ENCODE assay signal across 30 mouse cellular contexts in the genomic region with DNA sequence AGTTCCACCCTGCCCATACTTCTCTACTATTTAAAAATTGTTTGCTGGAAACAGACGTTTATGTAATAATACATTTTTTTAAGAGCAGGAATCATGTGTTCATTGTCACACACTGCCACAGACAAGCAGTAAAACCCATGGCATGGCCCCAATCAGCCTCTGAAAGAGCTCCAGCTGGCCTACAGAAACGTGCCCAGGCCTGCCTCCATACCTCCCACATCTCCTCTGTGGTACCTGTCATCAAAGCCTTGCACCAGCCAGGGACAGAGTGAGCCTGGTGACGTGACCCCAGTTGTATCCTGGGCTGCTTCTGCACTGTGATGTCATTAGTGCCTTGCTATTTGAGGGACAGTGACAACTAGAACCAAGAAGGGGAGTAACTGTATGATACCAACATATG. TPM values are rescaled to one million over a fixed set of nuclear protein-coding genes. Genes with fewer than 3 reads are reported as not detected.
A peak's percentile ranks its signal among the peaks of the same experiment; 100 is the strongest.
DNase-seq lines count a peak whose midpoint lies in the region; ATAC-seq and TF ChIP-seq lines count a peak whose summit lies in the region.
"Had no signal": no experiment of that assay in that cellular context is flagged by ENCODE, and none has a peak within 500 bp of the region (broad histone marks: within the 10 kb centered on the region; RNA-seq: fewer than 3 reads in every experiment).

No protein-coding gene starts in this region.

- no peak overlapping the region for H3K9ac ChIP-seq in stomach, embryonic 16.5 days (ENCODE audit: low read length)
- H3K9ac ChIP-seq: embryonic facial prominence, embryonic 12.5 days; liver, postnatal 0 days; midbrain, embryonic 15.5 days had no signal

- peak; percentile 2 for DNase-seq in gastrocnemius, postnatal 25 days
- no peak for DNase-seq in gastrocnemius, adult 8-10 months (ENCODE audit: low spot score in 2 of 2)
- no peak for DNase-seq in testis, postnatal 14 days (ENCODE audit: low spot score)
- peak; percentile 47 for DNase-seq in fat pad, adult 2 months (ENCODE audit: extremely low read depth, low read depth, low spot score)
- no peak for DNase-seq in kidney, adult 8-10 months
- DNase-seq in right cerebral cortex, postnatal 14 days = no peak
- DNase-seq: gastrocnemius, postnatal 36 days; heart, postnatal 10 days; kidney, adult 9 months; kidney, postnatal 25 days; liver, postnatal 0 days; lung, postnatal 10 days; spleen, adult 18-20 months; thymus, postnatal 36 days had no signal

- TF ChIP-seq POLR2A in testis, adult 2 months (IDR thresholded peaks at IDR 0.05; ENCODE audit: control insufficient read depth, low read depth, low read length) = no peak

- WGBS in stomach, embryonic 16.5 days = 44% methylated on average over 3 of the region's 3 CpGs

- TF ChIP-seq CTCF in testis, adult 2 months (IDR thresholded peaks at IDR 0.05; ENCODE audit: control insufficient read depth, insufficient read depth, insufficient replicate concordance, low read depth, low read length) = no peak

- H3K36me3 ChIP-seq in testis, adult 2 months (ENCODE audit: control insufficient read depth, insufficient read depth, low read length) = peaks cover 2% of the 10 kb centered on the region
- H3K36me3 ChIP-seq in stomach, embryonic 16.5 days (ENCODE audit: control insufficient read depth, insufficient read depth, low read length) = peaks cover 4% of the 10 kb centered on the region; the same call in 1 of the 2 replicates
- H3K36me3 ChIP-seq: midbrain, embryonic 15.5 days had no signal

- H3K4me2 ChIP-seq in stomach, embryonic 16.5 days (ENCODE audit: low read depth, low read length) = no peak overlapping the region
- H3K4me2 ChIP-seq: embryonic facial prominence, embryonic 12.5 days; midbrain, embryonic 15.5 days had no signal

- ATAC-seq in stomach, embryonic 16.5 days (ENCODE audit: insufficient read depth, low FRiP score) = peak; percentile 27; the same call in 1 of the 2 replicates
- ATAC-seq: forebrain, embryonic 14.5 days; liver, postnatal 0 days; midbrain, embryonic 15.5 days had no signal

- H3K27ac ChIP-seq in testis, adult 2 months (ENCODE audit: control insufficient read depth, insufficient read depth, low read depth, low read length) = no peak overlapping the region; the same call in 1 of the 2 replicates
- no peak overlapping the region for H3K27ac ChIP-seq in stomach, embryonic 16.5 days (ENCODE audit: low read length)
- H3K27ac ChIP-seq: embryonic facial prominence, embryonic 12.5 days; heart, embryonic 10.5 days; limb, embryonic 10.5 days; midbrain, embryonic 15.5 days had no signal

- no peaks in the 10 kb centered on the region for H3K27me3 ChIP-seq in testis, adult 2 months (ENCODE audit: control insufficient read depth, insufficient read depth, low read length)
- no peaks in the 10 kb centered on the region for H3K27me3 ChIP-seq in stomach, embryonic 16.5 days (ENCODE audit: control insufficient read depth, insufficient read depth, low read length)
- H3K27me3 ChIP-seq: embryonic facial prominence, embryonic 12.5 days; midbrain, embryonic 15.5 days had no signal

- no peaks in the 10 kb centered on the region for H3K9me3 ChIP-seq in stomach, embryonic 16.5 days (replicated peaks; ENCODE audit: control insufficient read depth, low read length)
- H3K9me3 ChIP-seq: embryonic facial prominence, embryonic 12.5 days; heart, embryonic 10.5 days; limb, embryonic 10.5 days; midbrain, embryonic 15.5 days had no signal

- no peaks in the 10 kb centered on the region for H3K4me1 ChIP-seq in testis, adult 2 months (ENCODE audit: control insufficient read depth, insufficient read depth, low read length)
- no peaks in the 10 kb centered on the region for H3K4me1 ChIP-seq in stomach, embryonic 16.5 days (ENCODE audit: control insufficient read depth, insufficient read depth, low read length)
- H3K4me1 ChIP-seq: embryonic facial prominence, embryonic 12.5 days; limb, embryonic 10.5 days; midbrain, embryonic 15.5 days had no signal

- H3K4me3 ChIP-seq in testis, adult 2 months (ENCODE audit: control insufficient read depth, low read depth, low read length) = peak overlapping the region; percentile 61
- no peak overlapping the region for H3K4me3 ChIP-seq in stomach, embryonic 16.5 days (replicated peaks; ENCODE audit: low read length)
- H3K4me3 ChIP-seq: embryonic facial prominence, embryonic 12.5 days; erythroblast, embryonic 14.5 days; heart, embryonic 10.5 days; limb, embryonic 10.5 days; midbrain, embryonic 15.5 days; myocyte had no signal

RNA-seq across cellular contexts. Expression of gene Rrbp1, which starts 28.2 kb away (rescaled TPM):
- total RNA-seq in gastrocnemius, postnatal 25 days (2021) = 10 to 100 TPM; 43.4 to 55.8 TPM
- total RNA-seq in gastrocnemius, adult 8-10 months (2022) = 10 to 100 TPM; 21.1 to 36.7 (median 29.5) TPM
- polyA plus RNA-seq in testis, adult 2 months (2012; rRNA removed) = 106 and 107 TPM in 2 replicates
- 94.1 and 115 TPM in 2 replicates for polyA plus RNA-seq in stomach, embryonic 16.5 days (2015; fragmentation: Nextera tagmentation; extraction: Ambion mirVana)

RNA-seq across cellular contexts. Expression of gene Banf2, which starts 50.0 kb away (rescaled TPM):
- total RNA-seq in gastrocnemius, postnatal 25 days (2021) = not detected
- total RNA-seq in gastrocnemius, adult 8-10 months (2022) = not detected
- polyA plus RNA-seq in testis, adult 2 months (2012; rRNA removed) = 212 and 222 TPM in 2 replicates
- not detected in 2 replicates for polyA plus RNA-seq in stomach, embryonic 16.5 days (2015; fragmentation: Nextera tagmentation; extraction: Ambion mirVana)
- total RNA-seq: adrenal gland, postnatal 4 days; ES-E14; gastrocnemius, postnatal 36 days; heart, postnatal 10 days; left cerebral cortex, adult 18-20 months; liver, adult 2 months; megakaryocyte progenitor cell, adult 5-6 weeks had no signal
- polyA plus RNA-seq: embryonic facial prominence, embryonic 12.5 days; erythroblast, embryonic 14.5 days; forebrain, embryonic 14.5 days; heart, embryonic 10.5 days; hindbrain, embryonic 11.5 days; limb, embryonic 10.5 days; liver, adult 2 months; liver, postnatal 0 days; midbrain, embryonic 15.5 days; myocyte; neural tube, embryonic 14.5 days had no signal

Comparison
In these comparisons a context has a peak if more than half of its experiments do, and no peak if none do; other contexts are left out.
1. DNase-seq: peak in gastrocnemius, postnatal 25 days (single experiment) and fat pad, adult 2 months (single experiment); none in gastrocnemius, adult 8-10 months (0 of 2), testis, postnatal 14 days (single experiment), kidney, adult 8-10 months (0 of 2) and right cerebral cortex, postnatal 14 days (single experiment).